Mouse (Mus musculus): ENCODE measurements around the gene Ddx27.

The Ddx27 gene

DNA sequence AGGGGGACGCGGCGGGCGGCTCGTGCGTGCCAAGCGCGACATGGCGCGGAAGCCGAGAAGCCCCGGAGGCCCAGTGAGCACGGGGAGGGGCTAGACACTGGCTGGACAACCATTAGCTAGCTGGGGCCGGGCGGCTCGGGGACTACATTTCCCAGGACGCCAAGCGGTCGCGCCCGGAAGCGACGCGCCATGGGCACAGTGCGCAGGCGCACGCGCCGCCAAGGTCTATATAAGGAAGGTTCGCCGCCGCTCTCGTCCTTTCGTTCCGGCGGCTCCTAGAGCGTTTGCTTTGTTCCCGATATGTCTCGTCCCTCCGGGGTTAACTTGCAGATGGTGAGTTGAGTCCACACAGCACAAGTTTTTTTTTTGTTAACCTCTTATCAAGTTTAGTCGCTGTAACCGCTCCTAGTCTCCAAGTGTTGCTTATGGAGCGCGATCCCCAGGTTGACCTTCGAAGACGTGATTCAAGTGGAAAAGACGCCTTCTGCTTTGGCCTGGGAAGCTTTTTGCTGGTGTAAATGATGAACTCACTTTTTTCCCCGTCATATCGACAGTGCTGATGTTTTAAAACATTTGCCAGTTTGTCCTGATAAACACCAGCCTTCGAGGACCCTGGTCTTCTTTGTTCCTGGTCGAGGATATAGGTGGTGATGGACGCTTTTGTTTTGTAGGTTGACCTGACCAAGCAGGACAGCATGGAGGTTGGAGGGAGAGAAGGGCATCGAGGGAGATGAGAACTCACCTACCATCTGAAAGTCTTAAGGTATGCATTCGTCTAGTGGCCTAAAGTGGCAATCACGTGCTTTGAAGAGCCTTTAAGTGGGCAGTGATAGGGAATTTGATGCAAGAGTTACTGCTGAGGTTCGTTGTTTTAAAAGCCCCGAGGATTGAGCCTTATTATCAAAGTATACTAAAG is 48.2 kb downstream of the Ddx27 start, which contains the start of gene Znfx1:
TSS of gene Znfx1 (minus strand) at position 51 of the 916 bp plus-strand sequence.
- DNase-seq (ENCODE audit: low read depth, low spot score): peak; percentile 96

- no peak for DNase-seq (ENCODE audit: low read depth, low spot score)
Observed at GRCm38 (mm10) chr2:167063906-167064496, 49.0 kb downstream of the Ddx27 start.

- no peak for DNase-seq (ENCODE audit: low read depth, low spot score)
Observed at GRCm38 (mm10) chr2:167064601-167065295, 49.8 kb downstream of the Ddx27 start.

DNA sequence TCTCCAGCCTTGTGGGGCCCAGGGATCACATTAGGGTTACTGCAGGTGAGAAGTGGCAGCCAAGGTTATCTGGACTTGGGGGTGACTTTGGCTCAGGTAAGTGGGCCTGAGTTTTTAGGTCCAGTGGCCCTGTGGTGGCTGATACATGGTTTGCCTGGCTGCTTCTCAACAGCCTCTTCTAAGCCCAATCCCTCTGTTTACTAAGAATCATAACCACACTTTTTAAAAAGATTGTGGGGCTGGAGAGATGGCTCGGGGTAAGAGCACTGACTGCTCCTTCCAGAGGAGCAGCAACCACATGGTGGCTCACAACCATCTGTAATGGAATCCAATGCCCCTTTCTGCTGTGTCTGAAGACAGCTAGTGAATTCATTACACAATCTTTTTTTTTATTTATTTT is 51.0 kb downstream of the Ddx27 start:
- DNase-seq (ENCODE audit: low read depth, low spot score): no peak

DNA sequence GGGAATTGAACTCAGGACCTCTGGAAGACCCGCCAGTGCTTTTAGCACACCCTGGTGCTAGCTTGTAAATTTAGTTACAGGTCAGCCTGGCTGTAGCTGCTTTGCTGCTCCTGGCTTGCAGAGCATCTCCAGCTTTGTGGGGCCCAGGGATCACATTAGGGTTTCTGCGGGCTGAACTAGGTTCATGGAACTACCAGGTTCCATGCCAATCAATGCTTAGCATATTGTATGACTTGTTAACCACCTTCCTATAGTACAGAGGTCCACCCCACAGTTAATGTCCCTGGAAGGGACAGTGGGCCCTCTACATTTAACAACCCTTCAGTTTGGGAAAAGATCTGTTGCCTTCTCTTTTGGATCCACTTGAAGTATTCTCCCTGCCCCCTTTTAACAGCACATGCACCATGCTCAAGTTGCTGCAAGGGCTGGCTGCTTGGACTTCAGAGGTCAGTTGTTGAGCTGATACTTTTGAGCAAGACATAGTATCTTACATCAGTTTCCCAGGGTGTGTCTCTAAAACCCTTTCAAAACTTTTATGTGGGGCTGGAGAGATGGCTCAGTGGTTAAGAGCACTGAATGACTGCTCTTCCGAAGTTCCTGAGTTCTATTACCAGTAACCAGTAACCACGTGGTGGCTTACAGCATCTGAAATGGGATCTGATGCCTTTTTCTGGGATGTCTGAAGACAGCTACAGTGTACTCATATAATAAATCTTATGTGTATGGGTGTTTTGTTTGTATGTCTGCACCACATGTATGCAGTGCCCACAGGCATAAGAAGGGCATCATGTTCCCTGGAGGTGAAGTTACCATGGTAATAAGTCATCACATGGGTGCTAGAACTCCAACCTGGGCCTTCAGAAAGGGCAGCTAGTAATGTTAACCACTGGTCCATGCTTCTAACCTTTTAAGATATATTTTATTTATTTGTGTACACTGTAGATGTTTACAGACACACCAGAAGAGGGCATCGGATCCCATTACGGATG is 51.8 kb downstream of the Ddx27 start:
- DNase-seq (ENCODE audit: low read depth, low spot score): no peak

DNA sequence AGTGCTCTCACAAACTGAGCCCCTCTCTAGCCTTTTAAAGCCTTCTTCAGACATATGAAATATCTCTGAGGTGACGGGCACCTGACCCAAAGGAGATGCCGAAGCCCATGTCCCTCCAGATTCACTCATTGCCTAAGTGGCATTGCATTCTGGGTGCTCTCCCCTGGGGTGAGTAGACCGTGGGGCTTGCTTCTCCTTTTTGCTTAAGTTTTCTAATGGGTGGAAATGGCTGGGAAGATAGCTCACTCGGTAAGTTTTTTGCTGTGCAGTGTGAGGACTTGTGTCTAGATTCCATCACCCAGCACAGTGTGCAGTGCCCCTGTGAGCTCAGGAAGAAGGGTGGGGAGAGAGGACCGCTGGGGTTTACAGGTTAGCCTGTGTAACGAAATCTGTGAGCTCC is 52.6 kb downstream of the Ddx27 start:
- DNase-seq (ENCODE audit: low read depth, low spot score): no peak

GRCm38 (mm10) chr2:167070341-167070740 is 55.3 kb downstream of the Ddx27 start:
- peak; percentile 87 for DNase-seq (ENCODE audit: low read depth, low spot score)

DNA sequence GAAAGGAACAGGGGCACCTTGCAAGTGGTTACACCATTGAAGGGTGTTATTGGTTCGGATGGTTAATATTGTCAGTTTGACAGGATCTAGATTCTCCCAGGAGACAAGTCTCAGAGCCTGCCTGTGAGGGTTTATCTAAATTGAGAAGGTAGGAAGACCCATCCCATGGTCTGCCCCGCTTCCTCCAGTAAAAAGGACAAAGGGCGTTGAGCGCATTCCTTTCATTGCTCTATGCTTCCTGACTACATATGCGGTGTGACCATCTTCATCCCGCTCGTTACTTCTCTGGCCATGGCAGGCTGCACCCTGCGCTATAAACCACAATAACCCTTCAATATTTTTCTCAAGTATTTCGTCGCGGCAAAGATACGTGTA is 56.3 kb downstream of the Ddx27 start:
- DNase-seq (ENCODE audit: low read depth, low spot score): no peak

- peak; percentile 98 for DNase-seq (ENCODE audit: low read depth, low spot score)
Observed at GRCm38 (mm10) chr2:167071641-167072601, 56.9 kb downstream of the Ddx27 start.

- no peak for DNase-seq (ENCODE audit: low read depth, low spot score)
Observed at GRCm38 (mm10) chr2:167074587-167074986, 59.6 kb downstream of the Ddx27 start.

- no peak for DNase-seq (ENCODE audit: low read depth, low spot score)
Observed at GRCm38 (mm10) chr2:167076352-167076751, 61.4 kb downstream of the Ddx27 start.

DNA sequence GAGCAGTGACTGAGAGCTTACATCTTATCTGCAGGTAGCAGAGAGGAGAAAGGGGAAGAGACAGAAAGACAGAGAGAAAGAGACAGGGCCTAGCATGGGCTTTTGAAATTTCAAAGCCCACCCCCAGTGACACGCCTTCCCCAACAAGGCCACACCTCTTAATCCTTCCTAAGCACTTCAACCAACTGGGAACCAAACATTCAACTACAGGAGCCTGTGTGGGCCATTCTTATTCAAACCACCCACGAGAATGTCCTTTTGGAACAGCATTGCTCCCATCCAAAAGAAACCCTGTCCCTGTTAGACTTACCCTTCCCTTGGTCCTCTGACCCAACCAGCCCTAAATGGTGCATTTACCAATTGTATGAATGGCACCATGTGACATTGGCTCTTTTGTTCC is 61.8 kb downstream of the Ddx27 start:
- DNase-seq (ENCODE audit: low read depth, low spot score): no peak

DNA sequence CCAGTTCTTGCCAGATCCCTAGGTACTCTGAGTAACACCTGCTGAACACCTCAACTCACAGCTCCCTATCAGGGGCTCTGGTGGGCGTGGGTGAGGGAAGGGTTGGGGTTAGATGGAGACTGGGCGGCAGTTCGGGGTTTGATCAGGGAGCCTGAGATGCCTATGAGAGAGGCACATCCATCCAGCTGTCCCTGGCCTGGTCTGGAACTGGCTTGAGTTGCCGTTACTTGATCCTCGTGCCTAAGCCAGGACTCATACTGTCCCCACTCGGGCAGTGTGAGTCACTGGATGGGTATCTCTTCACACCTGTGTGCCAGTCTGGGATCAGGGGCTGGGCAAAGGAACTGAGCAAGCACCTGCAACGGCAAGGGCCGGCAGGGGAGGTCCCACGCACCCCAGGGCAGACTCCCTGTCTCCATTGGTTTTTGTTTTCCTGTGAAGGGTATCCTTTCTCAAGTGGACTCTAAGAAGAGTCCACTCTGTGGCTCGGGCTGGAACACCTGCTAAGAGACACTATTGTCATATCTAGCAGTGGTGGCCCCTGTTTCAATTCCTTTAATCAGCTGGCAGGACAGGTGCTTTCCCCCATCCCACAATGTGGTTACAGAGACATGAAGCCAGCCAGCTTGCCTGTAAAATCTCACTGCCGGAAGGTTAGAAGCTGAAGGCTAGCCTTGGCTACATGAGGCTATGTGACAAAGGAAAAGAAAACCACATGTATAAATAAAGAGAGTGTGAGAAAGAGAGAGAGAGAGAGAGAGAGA is 62.4 kb downstream of the Ddx27 start:
- DNase-seq (ENCODE audit: low read depth, low spot score): no peak

- no peak for DNase-seq (ENCODE audit: low read depth, low spot score)
Observed at GRCm38 (mm10) chr2:167078486-167078885, 63.5 kb downstream of the Ddx27 start.

- peak; percentile 90 for DNase-seq (ENCODE audit: low read depth, low spot score)
Observed at GRCm38 (mm10) chr2:167078931-167079495, 64.0 kb downstream of the Ddx27 start.

GRCm38 (mm10) chr2:167079535-167080257 is 64.7 kb downstream of the Ddx27 start:
- peak; percentile 98 for DNase-seq (ENCODE audit: low read depth, low spot score)

GRCm38 (mm10) chr2:167080387-167080786 is 65.4 kb downstream of the Ddx27 start:
- no peak for DNase-seq (ENCODE audit: low read depth, low spot score)

- DNase-seq (ENCODE audit: low read depth, low spot score): no peak
Observed at GRCm38 (mm10) chr2:167081135-167081534, 66.1 kb downstream of the Ddx27 start.
